Mouse (Mus musculus) limb, embryonic 14.5 days (tissue): ENCODE measurements at regions not wholly inside any gene's neighbourhood (a gene's known extent, or its start where the extent isn't known, plus 50 kb on each side); places are given as distances from the start of the nearest gene placed in this dataset.

Source experiments
- ATAC-seq: fragments of 200-750 bp; cut with Nextera tagmentation; 2 replicates; pipeline ENCODE4 v1.8.0; 2017; ENCODE audit warnings: low read depth, moderate number of reproducible peaks, moderate TSS enrichment; ENCODE audit not compliant: low FRiP score
- DNase-seq: peaks from one replicate; pipeline ENCODE4 v3.0.0-alpha.2; 2015; ENCODE audit warnings: low spot score
- H3K27ac ChIP-seq: fragments of 300-500 bp; sonication (generic); replicated peaks from 2 replicates; pipeline ENCODE4 v1.5.1; 2014; ENCODE audit warnings: low read depth, mild to moderate bottlenecking, low read length, moderate library complexity, mixed read lengths
- H3K27me3 ChIP-seq: fragments of 300-500 bp; sonication (generic); 2 replicates; pipeline ENCODE4 v1.6.1; 2014; ENCODE audit warnings: low read length, mixed read lengths; ENCODE audit not compliant: control insufficient read depth, insufficient read depth
- H3K36me3 ChIP-seq: fragments of 300-500 bp; sonication (generic); 2 replicates; pipeline ENCODE4 v1.6.1; 2014; ENCODE audit warnings: mild to moderate bottlenecking, low read length, moderate library complexity, mixed read lengths; ENCODE audit not compliant: control insufficient read depth, insufficient read depth
- H3K4me1 ChIP-seq: fragments of 300-500 bp; sonication (generic); 2 replicates; pipeline ENCODE4 v1.6.1; 2014; ENCODE audit warnings: antibody characterized with exemption, low read length, mixed read lengths; ENCODE audit not compliant: control insufficient read depth, insufficient read depth
- H3K4me2 ChIP-seq: fragments of 300-500 bp; sonication (generic); replicated peaks from 2 replicates; pipeline ENCODE4 v1.6.1; 2014; ENCODE audit warnings: low read depth, mild to moderate bottlenecking, low read length, moderate library complexity; ENCODE audit not compliant: severe bottlenecking
- H3K4me3 ChIP-seq: fragments of 300-500 bp; sonication (generic); replicated peaks from 2 replicates; pipeline ENCODE4 v1.5.1; 2014; ENCODE audit warnings: low read length
- H3K9ac ChIP-seq: fragments of 300-500 bp; sonication (generic); 2 replicates; pipeline ENCODE4 v1.6.1; 2014; ENCODE audit warnings: mild to moderate bottlenecking, low read depth, low read length, moderate library complexity; ENCODE audit not compliant: severe bottlenecking
- H3K9me3 ChIP-seq: fragments of 300-500 bp; sonication (generic); 2 replicates; pipeline ENCODE4 v1.6.1; 2016; ENCODE audit warnings: low read length; ENCODE audit not compliant: control insufficient read depth
- POLR2A ChIP-seq: fragments of 200-500 bp; IDR thresholded peaks from 2 replicates; pipeline ENCODE4 v1.8.0; 2012; ENCODE audit warnings: inconsistent platforms, mild to moderate bottlenecking, moderate library complexity, borderline replicate concordance; ENCODE audit not compliant: insufficient read depth, insufficient read length; ENCODE audit errors: extremely low read depth
- WGBS: fragments of 180-500 bp; shearing (Covaris S2); extraction: QIAGEN DNeasy Blood & Tissue Kit; methylation state at CpG from one replicate; pipeline ENCODE4 v1.1.7; 2014; 5-methylcytosine and 5-hydroxymethylcytosine counted together

DNA sequence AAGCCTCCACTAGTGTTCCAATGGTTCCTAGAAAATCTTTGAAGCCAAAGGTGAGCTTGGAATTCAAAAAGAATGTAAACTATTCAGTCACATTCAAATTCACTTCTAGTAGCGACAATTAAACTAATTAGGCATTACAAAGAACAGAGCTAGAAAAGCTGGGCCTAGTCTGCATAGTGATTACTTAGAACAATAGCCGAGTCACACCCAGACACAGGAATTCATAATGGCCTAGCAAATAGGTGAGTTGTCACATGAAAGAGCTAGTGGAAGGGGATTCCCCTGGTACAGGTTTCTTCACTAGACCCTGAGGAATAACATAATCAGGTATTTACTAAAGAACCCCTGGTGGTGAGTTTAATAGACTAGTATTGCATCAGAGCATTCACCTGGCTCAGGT, 958.9 kb downstream of the Serpinb8 start:
- H3K27me3 ChIP-seq = no peaks in the 10 kb centered on the region
- H3K4me1 ChIP-seq = no peaks in the 10 kb centered on the region
- no peak overlapping the region for H3K4me2 ChIP-seq
- no peak overlapping the region for H3K9ac ChIP-seq
- no peak for TF ChIP-seq POLR2A
- no peaks in the 10 kb centered on the region for H3K36me3 ChIP-seq
- H3K9me3 ChIP-seq = no peaks in the 10 kb centered on the region
- H3K4me3 ChIP-seq = no peak overlapping the region
- DNase-seq = no peak
- ATAC-seq = no peak
- 59% methylated on average over 2 of the region's 2 CpGs for WGBS
- H3K27ac ChIP-seq = no peak overlapping the region

DNA sequence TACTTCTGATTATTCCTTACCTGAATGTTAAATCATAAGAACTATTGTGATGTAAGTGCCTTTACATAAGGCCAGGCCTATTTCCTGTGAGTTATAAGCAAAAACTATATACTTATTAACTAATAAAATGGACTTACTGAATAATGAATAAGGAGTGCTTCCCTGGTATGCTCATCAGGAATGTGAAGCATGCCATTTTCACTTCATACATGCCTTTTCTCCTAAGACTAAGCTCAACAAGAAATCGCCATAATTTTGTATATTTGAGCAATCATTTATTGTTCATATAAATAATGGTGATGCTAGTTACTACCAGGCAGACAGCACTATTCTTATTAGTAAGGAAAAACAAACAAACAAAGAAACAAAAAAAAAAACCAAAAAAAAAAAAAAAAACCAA, 969.1 kb downstream of the Serpinb8 start:
- no peaks in the 10 kb centered on the region for H3K36me3 ChIP-seq
- ATAC-seq (no peak), DNase-seq (no peak)
- no peaks in the 10 kb centered on the region for H3K27me3 ChIP-seq
- H3K4me1 ChIP-seq = no peaks in the 10 kb centered on the region
- 78% methylated on average over 1 of the region's 1 CpGs for WGBS
- no peak overlapping the region for H3K9ac ChIP-seq
- H3K4me2 ChIP-seq = no peak overlapping the region
- H3K27ac ChIP-seq = no peak overlapping the region
- H3K9me3 ChIP-seq = no peaks in the 10 kb centered on the region
- no peak overlapping the region for H3K4me3 ChIP-seq
- TF ChIP-seq POLR2A = no peak

DNA sequence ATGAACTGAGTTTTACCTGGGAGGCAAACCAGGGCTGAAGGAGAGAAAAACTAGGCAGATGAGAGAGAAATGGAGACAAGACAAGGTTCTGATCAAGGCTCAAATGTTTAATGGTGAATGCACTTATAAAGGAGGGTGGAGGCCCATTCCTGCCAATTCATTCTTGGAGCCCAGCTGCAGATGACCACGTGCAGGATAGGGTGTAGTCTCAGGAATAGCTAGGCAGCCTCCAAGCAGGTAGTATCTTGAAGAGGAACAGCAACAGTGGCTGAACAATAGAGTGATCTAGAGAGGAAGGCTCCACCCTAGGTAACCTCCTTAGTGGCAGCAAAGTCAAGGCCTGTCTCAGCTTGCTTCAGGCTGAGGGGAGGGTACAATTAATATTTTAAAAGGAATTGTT, 973.2 kb downstream of the Serpinb8 start:
- DNase-seq (no peak), ATAC-seq (no peak)
- H3K36me3 ChIP-seq = no peaks in the 10 kb centered on the region
- H3K4me2 ChIP-seq = no peak overlapping the region
- H3K9ac ChIP-seq = no peak overlapping the region
- H3K27me3 ChIP-seq = no peaks in the 10 kb centered on the region
- 64% methylated on average over 1 of the region's 1 CpGs for WGBS
- H3K4me1 ChIP-seq = no peaks in the 10 kb centered on the region
- no peak overlapping the region for H3K4me3 ChIP-seq
- TF ChIP-seq POLR2A = no peak
- no peak overlapping the region for H3K27ac ChIP-seq
- H3K9me3 ChIP-seq = no peaks in the 10 kb centered on the region

DNA sequence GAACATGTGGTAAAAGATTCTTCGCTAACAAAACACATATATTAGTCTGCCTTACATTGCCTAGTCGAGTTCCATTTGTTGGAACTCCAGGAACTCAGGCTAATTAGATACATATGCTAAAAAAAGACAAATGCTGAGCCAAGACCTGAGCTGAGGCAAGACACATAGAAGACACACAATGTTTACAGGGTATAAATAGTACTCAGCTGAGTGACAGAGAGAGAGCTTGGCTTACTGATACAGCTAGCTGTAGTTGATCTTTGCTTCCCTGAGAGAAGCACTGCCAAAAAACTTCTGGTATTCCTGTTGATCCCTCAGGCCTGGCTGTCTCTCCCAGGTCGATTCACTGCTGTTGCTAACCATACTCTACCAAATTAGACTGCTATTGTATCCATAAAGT, 982.2 kb downstream of the Serpinb8 start:
- WGBS = 48% methylated on average over 3 of the region's 3 CpGs
- DNase-seq (peak; percentile 38), ATAC-seq (0 out of 2 replicates have a peak, but pooled peaks have one; percentile 30)
- no peak for TF ChIP-seq POLR2A
- Histone ChIP-seq H3K9ac (no peak overlapping the region), H3K27ac (no peak overlapping the region), H3K36me3 (no peaks in the 10 kb centered on the region), H3K4me1 (no peaks in the 10 kb centered on the region), H3K4me2 (no peak overlapping the region), H3K9me3 (no peaks in the 10 kb centered on the region), H3K4me3 (no peak overlapping the region), H3K27me3 (no peaks in the 10 kb centered on the region)

DNA sequence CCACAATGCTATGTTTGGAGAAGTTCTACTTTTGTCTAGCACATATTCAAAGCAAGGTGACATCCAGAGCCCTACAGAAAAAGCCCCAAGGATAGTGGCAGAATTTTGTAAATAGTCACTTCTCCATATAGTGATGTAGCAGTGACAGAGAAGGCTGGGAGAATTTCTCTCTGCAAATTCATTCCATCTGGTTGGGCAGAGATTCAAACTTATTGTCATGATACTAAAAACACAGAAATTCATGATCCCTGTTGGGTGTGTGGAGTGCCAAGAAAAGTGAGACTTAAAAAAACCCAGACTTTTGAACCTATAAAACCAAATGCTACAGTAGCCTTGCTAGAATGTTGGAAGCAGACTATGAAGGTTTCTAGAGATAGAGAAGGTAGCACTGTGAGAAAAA, 983.0 kb downstream of the Serpinb8 start:
- DNase-seq (peak; percentile 43), ATAC-seq (no peak)
- H3K27me3 ChIP-seq = no peaks in the 10 kb centered on the region
- no peak for TF ChIP-seq POLR2A
- no peaks in the 10 kb centered on the region for H3K9me3 ChIP-seq
- H3K36me3 ChIP-seq = no peaks in the 10 kb centered on the region
- H3K27ac ChIP-seq = no peak overlapping the region
- no peak overlapping the region for H3K9ac ChIP-seq
- H3K4me2 ChIP-seq = no peak overlapping the region
- no peak overlapping the region for H3K4me3 ChIP-seq
- H3K4me1 ChIP-seq = no peaks in the 10 kb centered on the region

DNA sequence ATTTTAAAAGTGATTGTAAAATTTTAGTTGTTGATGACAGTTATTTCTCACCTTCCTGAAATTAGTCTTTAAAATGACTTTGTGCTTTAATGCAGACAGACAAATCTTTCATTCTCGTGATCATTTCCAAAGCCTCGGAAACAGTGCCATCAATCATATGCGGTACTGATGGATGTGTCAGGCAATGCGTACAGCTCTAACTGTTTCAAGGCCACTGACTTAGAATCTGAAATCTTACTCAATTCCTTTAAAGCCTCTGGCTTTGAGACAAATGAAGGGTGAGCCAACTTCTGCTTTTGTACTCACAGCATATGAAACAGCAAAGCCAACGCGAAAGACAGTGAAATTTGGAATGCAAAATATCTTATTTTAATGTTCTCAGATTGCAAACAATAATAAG, 987.0 kb downstream of the Serpinb8 start:
- no peak overlapping the region for H3K4me3 ChIP-seq
- no peak overlapping the region for H3K27ac ChIP-seq
- 75% methylated on average over 6 of the region's 6 CpGs for WGBS
- H3K4me2 ChIP-seq = no peak overlapping the region
- no peaks in the 10 kb centered on the region for H3K4me1 ChIP-seq
- ATAC-seq (no peak), DNase-seq (no peak)
- H3K9ac ChIP-seq = no peak overlapping the region
- H3K9me3 ChIP-seq = no peaks in the 10 kb centered on the region
- TF ChIP-seq POLR2A = no peak
- H3K36me3 ChIP-seq = no peaks in the 10 kb centered on the region
- no peaks in the 10 kb centered on the region for H3K27me3 ChIP-seq
